Mouse (Mus musculus) heart, postnatal 25 days (tissue): ENCODE results near the gene Pik3c2b. TPM values are rescaled to one million over a fixed set of nuclear protein-coding genes. Genes with fewer than 3 reads are reported as not detected.
"Not testable (repeated sequence)": the region's sequence is repeated elsewhere in the genome, so short reads cannot be mapped to it uniquely, and the experiment has no call there.

Experiments used
- DNase-seq: peaks from one replicate; pipeline ENCODE4 v3.0.0; 2022; ENCODE audit warnings: low spot score
- intact Hi-C: fragments of 180-260 bp; cut with DNase I; formaldehyde crosslinking; loops from one replicate; pipeline ENCODE4 v1.15.1; 2025
- total RNA-seq, 2 experiments: library from RNA; stranded (reverse); gene quantifications; 2 replicates each; pipeline ENCODE4 v1.2.3; 2021

Pik3c2b gene
- total RNA-seq, result 10 to 100 TPM; 19.9 to 21.2 TPM

DNA sequence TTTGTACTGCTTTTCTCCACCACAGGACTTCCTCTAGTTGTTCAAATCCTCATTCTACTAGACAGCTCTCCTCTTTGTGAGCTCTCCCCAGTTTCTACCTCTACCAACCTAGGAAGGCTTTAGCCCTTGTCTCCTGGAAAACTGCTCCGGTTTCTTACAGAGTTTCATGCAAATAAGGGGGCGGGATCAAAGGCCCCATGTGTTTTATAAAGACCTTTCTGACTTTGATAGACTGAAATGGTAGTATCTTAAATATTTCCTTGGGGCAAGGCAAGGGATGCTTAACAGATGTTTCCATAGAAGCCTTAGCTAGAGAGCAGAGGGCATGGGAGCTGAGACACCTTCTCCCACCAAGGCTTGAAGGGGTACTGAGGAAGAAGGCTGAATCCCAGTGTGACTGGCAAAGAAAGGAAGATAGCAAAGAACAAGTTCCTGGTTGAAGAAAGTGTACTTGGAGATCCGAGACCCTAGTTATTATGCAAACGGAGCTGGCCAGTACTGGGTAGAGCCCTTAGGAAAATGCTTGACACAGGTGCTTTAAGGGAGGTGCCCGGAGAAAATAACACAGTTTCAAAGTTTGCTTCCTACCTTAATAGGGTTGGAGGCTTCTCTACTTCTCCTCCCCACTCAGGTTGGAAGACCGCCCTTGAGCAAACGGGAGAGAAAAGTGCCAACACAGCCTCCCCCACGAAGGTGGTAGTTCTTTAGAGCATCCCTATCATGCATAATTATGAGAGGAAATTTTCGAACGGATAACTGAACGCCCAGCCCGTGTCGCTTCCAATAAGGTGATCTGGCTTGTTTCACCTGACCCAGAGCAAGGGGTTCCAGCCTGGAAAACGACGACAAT is at the start of gene Pik3c2b:
Gene Pik3c2b (plus strand): TSS at position 657 of the 850 bp plus-strand sequence.
- intact Hi-C loops, result loop anchor here (10.0 kb wide), 1 partner anchor 570 kb away; the partner anchor contains the start of gene Snrpe
- DNase-seq, result no peak

DNA sequence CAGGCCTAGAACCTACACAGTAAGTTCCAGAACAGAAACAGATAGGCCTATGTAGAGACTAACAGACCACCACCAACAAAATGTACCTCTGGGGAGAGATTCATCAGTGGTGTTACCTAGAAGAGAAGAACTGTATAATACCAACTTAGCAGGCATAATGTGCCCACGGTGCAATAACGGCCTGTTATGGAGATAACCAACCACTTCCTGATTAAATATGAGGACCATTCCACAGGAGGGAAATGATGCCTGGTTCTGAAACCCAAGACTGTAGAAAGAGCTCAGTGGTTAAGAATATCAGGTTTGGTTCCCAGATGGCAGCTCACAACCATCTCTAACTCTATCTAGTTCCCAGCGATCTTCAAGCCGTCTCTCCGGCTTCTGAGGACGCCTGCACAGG is 45.1 kb upstream of the Pik3c2b start:
- DNase-seq, result no peak
- intact Hi-C loops, result no loop called here

DNA sequence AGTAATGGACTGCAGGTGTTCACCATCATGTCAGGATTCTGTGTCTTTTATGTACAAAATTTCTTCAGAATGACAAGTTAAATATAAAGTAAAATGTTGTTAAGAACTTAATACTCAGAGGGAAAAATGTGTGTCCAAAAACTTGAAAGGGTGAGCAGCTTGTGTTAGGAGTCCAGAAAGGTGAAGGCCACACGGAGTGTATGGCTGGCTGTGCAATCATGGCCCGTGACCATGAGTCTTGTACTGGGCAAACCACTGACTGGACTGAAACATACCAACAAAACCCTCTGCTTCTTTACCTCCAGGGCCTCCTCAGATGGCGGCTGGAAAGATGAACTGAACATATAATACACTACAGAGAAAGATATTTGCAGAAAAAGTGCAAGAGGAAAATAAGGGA is 38.9 kb upstream of the Pik3c2b start:
- intact Hi-C loops, result no loop called here
- no peak for DNase-seq

DNA sequence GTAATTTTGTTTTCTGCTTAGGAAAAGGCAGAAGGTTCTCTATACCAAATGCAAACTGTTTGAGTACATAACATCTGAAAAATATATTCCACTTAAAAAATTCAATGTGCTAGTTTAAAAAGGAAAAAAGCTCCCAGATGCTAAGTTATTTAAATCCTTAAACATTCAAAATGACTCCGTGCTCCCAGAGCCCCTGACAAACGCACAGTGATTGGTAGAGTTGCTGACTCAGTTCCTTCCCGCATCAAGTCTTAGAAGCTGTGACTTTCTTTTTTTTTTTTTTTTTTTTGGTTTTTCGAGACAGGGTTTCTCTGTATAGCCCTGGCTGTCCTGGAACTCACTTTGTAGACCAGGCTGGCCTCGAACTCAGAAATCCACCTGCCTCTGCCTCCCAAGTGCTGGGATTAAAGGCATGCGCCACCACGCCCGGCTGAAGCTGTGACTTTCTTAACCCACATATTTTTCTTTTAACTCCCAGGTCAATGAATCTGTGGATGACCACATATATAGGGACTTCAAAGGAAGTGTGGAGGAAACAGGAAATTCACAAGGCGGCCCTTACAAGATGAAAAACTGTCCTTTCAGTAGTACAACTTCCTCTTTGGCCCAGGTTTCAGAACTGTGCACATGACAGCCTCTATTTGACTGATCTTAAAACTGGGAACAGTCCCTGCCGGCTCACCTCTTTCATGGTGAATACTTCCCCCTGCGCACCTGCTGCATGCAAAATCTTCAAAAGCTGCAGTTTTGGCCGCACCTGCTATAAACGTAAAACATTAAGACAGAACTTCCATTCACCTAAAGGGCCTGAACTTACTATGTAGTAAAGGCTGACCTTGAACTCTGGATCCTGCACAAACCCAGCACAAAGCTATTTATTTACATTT is 33.3 kb upstream of the Pik3c2b start:
- intact Hi-C loops, result no loop called here
- no peak for DNase-seq

DNA sequence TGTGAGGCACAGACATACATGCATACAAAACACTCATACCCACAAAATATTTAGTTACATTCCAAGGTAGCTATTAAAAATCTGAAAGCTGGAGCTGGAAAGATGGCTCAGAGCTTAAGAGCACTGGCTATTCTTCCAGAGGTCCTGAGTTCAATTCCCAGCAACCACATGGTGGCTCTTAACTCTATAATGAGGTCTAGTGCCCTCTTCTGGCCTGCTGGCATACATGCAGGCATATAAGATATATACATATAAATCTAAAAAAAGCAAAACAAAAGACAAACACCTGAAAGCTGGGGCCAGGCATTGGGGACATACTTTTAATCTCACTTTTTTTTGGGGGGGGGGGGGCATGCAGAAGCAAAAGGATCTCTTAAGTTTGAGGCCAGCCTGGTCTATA is 32.1 kb upstream of the Pik3c2b start:
- intact Hi-C loops, result no loop called here
- DNase-seq, result no peak

DNA sequence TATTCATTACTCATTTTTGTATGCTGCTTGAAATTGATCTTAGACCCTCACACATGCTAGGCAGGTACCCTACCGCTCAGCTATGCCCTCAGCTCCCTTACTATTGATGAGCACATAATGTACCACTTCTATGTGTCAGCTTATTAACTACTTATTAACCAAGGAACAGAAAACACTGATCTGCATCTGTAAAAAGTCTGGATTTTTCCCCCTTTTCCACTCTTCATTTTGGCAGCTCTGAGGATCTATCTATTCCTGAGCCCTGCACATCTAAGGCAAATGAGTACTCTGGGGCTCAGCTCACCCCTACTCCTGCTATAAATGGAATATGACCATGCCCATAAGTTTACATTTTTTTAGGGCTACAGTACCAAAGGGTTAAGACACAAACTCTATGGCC is 31.3 kb upstream of the Pik3c2b start:
- intact Hi-C loops, result no loop called here

DNA sequence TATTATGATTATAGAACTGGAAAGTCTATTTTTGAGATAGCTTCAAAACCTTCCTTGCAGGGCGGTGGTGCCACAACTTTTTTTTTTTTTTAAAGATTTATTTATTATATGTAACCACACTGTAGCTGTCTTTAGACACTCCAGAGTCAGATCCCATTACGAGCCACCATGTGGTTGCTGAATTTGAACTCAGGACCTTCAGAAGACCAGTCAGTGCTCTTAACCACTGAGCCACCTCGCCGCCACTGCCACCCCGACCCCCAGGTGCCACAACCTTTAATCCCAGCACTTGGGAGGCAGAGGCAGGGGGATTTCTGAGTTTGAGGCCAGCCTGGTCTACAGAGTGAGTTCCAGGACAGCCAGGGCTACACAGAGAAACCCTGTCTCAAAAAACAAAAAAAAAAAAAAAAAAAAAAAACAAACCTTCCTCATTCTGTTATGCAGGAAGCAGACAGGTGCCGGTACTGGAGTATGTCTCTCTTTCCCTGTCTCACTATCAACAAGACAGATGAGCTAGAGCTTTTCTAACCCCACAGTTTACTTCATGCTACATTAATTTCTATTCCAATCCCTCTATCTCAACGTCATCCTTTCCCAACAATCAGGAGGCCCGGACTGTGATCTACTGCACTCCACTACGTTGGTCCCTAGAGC is 28.6 kb upstream of the Pik3c2b start:
- no peak for DNase-seq
- intact Hi-C loops, result no loop called here

More for the DNA sequence above, 31.3 kb upstream of the Pik3c2b start:
- DNase-seq, result no peak

DNA sequence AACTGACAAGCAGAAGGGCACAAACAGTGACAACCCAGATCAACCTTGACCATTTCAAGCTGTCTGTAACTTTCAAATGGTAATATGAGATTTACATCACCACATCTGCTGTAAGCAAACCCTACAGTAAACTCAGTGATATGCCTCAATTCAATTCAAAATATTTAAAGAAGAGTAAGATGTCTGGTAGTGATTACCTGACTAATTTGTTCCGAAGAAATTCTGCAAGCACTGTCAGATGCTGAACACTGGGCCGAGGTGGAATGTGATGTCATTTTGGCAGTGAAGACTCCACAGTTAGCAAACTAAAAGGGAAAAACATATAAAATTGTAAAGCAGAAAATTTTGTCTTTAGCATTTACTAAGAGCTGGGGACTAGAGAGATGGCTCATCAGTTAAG is 26.9 kb upstream of the Pik3c2b start:
- intact Hi-C loops, result no loop called here
- DNase-seq, result no peak

DNA sequence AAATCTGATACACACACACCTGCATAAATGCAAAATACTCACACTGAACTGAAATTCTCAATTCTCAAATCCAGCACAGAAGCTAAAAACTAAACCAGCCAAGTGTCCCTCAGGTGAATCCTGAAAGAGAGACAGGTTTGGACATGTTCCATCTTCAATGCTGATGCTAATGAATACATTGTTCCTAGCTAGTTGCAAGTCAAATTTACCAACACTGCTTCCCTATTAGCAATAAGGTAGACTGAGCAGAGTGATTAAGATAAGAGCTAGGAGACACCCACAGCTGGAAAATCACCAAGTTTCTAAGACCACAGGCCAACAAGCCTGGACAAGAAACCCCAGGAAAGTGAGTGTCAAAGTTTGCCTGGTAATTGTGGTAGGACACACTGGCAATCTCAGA is 26.2 kb upstream of the Pik3c2b start:
- intact Hi-C loops, result no loop called here
- no peak for DNase-seq

DNA sequence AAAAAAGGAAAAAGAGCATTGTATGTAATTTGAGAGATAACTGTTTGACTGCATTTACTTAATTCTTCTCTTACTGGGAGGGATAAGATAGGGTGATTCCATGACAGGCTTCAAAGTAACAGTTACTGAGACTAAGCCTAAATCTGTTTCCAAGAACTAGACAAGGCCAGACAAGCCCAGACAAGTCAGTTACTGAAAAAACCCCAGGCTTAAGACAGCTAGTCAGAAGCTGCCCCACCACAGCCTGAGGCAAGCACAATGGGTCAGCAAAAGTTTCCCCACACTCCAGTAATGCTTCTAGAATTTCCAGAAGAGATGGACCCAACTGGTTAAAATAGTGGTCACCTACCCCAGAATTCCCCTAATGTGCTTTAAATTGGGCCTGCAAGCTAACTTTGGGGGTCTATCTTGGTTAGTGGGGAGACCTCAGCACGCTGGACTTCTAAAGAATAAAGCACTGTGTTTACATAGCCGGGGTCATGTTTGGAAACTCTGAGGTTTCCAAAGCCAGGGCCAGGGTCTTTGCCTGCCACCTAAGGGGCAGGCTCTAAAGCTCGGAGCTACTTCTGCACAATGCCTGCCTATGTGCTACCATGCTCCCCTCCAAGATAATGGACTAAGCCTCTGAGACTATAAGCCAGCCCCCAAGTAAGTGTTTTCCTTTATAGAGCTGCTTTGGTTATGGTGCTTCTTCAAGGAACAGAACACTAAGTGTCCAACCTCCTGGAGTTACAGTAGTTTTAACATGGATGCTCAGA is 25.2 kb upstream of the Pik3c2b start:
- intact Hi-C loops, result no loop called here

DNA sequence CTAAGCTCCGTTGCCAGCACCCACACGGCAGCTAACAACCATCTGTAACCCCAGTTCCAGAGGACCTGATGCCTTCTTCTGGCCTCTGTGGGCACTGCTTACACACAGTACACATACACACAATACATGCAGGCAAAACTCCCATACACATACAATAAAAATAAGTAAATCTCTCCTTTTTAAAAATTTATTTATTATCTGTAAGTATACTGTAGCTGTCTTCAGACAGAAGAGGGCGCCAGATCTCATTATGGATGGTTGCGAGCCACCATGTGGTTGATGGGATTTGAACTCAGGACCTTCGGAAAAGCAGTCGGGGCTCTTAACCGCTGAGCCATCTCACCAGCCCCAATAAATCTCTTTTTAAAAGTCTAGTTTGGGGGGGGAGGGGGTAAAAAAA is 24.1 kb upstream of the Pik3c2b start:
- no peak for DNase-seq
- intact Hi-C loops, result no loop called here

More for the DNA sequence above, 25.2 kb upstream of the Pik3c2b start:
- DNase-seq, result no peak

DNA sequence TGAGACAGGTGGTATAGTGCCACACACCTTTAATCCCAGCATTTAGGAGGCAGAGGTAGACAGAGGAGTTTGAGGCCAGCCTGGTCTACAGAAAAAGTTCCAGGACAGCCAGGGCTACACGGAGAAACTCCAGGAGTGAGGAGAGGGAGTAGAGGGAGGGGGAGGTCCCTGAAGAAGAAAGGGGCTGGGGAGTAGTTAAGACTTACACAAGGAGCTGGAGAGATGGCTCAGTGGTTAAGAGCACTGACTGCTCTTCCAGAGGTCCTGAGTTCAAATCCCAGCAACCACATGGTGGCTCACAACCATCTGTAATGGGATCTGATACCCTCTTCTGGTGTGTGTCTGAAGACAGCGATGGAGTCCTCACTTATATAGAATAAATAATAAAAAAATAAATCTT is 23.5 kb upstream of the Pik3c2b start:
- DNase-seq, intact Hi-C loops: not testable (repeated sequence)

DNA sequence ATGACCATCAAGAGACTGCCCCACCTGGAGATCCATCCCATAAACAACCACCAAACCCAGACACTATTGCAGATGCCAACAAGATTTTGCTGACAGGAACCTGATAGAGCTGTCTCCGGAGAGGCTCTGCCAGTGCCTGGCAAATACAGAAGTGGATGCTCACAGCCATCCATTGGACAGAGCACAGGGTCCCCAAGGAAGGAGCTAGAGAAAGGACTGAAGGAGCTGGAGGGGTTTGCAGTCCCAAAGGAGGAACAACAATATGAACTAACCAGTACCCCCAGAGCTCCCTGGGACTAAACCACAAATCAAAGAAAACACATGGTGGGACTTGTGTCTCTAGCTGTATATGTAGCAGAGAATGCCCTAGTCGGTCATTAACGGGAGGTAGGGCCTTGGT is 21.7 kb upstream of the Pik3c2b start:
- intact Hi-C loops, DNase-seq: not testable (repeated sequence)

DNA sequence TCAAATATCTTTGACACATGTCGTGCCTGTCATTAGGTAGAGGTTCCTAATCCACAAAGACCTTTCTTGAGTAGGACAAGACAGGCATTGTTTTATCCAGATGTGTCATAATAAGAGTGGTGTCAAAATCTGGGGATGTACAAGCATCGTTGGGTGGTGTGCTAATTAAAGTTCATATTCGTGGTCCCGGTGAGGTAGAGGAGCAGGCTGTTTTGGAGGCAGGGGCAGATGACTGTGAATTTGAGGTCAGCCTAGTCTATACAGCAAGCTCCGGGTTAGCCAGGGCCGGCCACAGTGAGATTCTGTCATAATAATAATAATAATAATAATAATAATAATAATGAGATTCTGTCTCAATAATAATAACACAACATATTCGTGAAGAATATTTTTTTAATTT is 21.0 kb upstream of the Pik3c2b start:
- intact Hi-C loops, result no loop called here
- DNase-seq, result no peak

DNA sequence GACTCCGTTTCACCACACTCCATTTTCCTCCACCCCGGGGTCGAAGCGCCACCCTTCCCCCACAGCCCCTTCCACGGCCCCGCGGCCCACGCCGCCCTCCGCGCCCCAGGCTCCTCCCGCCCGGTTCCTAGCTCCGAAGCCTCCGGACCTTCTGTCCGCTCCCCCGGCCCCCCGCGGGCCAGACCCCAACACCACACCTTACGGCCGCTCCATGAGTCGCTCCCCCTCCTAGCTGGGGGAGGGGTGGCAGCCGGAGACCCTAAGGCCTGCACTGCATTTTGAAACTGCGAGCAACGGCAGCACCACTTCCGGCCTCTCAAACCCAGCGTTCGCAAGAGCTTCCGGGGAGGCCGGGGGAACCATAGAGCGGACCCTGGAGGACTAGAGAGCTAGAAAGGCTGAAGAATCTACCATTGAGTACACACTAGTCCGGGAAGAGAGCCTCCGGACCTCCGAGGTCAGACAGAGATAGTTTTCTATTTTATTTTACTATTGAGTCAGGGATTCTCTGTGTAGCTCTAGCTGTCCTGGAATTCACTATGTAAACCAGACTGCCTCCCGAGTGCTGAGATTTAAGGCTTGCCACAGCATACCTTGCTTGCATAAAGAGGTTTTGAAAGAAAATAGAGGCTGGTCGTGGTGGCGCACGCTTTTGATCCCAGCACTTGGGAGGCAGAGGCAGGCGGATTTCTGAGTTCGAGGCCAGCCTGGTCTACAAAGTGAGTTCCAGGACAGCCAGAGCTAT is 20.2 kb upstream of the Pik3c2b start:
- DNase-seq, result peak; percentile 76
- intact Hi-C loops, result no loop called here

DNA sequence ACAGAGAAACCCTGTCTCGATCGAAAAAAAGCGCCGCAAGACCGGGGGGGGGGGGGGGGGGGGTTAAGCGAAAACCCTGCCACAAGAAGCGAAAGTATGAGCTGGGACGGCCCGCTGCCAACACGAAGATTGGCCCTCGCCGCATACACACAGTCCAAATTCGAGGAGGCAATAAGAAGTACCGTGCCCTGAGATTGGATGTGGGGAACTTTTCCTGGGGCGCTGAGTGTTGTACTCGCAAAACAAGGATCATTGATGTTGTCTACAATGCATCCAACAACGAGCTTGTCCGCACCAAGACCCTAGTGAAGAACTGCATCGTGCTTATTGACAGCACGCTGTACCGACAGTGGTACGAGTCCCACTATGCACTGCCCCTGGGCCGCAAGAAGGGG is 19.7 kb upstream of the Pik3c2b start:
- DNase-seq, intact Hi-C loops: not testable (repeated sequence)

DNA sequence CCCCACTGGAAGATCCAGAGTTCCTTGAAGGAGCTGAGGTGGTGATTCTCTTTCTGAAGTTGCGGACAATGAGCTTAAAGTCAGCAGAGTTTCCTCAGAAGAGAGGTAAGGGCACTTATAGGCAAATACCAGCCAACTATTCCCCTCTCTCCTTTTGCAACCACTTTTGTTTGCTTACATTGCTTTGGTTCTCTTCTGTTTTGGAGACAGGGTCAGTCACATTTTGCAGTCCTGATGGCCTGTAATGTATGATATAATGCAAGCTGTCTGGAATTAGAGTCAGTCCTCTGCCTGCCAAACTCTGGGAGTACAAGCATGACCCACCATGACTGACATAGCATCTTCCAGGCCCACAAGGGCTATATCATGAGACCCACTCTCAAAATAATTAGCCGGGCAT is 18.3 kb upstream of the Pik3c2b start:
- DNase-seq, result no peak
- intact Hi-C loops, result no loop called here

DNA sequence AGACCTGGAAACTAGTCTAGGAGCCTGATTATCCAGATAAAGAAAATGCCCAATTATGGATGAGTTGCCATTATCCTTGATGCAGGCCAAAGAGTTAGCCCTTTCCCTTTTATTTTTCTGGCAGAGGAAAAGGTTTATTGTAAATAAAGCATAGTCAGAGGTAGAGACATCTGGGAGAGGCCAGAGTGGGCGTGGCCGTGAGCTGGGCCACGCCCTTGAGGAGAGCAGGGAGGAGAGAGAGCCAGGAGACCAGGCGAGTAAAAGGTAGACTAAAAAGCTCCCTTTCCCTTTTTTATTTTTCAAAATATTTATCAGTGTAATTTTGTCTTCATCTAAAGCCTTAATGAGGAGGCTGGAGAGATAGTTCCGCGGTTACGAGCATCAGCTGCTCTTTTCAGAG is 17.5 kb upstream of the Pik3c2b start:
- intact Hi-C loops, result no loop called here
- no peak for DNase-seq

DNA sequence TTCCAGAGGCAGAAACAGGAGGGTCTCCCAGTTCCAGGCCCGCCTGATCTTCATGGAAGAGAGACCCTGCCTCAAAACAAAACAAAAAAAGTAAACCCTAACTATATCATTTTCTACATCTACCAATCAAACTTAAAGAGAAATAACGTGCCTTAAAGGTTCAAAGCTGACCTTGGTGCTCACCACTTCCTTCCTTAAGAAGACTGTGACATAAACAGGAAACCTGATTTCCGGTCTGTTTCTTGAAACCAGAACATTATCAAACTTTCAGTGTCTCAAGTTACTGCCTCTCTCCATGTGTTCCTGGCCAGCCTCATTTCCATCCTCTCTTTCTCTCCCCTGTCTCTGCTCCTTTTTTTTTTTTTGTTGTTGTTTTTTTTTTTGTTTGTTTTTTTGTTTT is 15.7 kb upstream of the Pik3c2b start:
- DNase-seq, result no peak
- intact Hi-C loops, result loop anchor here (10.0 kb wide), 1 partner anchor 285 kb away; no protein-coding TSS in a partner anchor
